Mouse (Mus musculus): ENCODE data around the gene Olfr329-ps.
"Not testable (repeated sequence)": the region's sequence is repeated elsewhere in the genome, so short reads cannot be mapped to it uniquely, and the experiment has no call there.

Gene Olfr329-ps

DNA sequence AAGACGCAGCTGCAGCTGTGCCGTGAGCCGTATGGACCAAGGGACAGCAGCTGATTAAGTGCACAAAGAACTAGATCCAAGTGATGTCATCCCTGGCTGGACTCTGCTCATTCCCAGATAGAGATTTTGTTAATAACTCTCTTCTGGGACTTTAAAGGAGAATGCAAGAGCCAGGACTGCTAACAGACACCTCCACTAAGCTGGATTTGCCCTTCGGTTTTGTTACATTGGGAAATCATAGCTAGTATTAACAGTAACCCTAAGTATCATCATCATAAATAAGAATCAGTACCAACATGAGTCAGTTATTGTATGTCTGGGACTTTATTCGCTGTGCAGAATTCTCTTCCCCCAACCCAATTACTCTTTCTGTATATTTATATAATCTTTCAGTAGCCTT is at the start of gene Olfr329-ps:
Olfr329-ps (minus strand) TSS at position 101 of the 400 bp plus-strand sequence.
- no peak for DNase-seq (ENCODE audit: low spot score in 2 of 2)

DNA sequence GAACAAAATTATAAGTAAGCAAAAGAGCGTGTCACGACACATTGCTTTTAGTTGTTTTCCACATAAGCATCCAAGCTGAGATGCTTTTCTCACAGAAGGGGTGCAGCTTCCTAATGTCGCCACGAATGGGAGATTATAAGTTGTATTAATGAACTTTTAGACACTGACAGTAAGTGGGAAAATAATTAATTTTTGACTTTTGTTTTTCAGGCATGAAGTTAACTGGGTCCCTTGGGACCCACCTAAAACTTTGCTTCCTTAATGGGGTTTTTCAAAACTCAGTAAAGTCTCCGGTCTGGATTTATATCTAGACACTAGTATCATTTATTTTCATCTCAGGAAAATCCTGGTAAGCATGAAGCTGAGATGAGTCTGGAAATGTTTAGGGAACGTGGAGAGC is 48.6 kb upstream of the Olfr329-ps start, which contains the start of gene Olfr324:
Olfr324 (plus strand) TSS at position 301 of the 400 bp plus-strand sequence.
- no peak for DNase-seq (ENCODE audit: low spot score in 2 of 2)

DNA sequence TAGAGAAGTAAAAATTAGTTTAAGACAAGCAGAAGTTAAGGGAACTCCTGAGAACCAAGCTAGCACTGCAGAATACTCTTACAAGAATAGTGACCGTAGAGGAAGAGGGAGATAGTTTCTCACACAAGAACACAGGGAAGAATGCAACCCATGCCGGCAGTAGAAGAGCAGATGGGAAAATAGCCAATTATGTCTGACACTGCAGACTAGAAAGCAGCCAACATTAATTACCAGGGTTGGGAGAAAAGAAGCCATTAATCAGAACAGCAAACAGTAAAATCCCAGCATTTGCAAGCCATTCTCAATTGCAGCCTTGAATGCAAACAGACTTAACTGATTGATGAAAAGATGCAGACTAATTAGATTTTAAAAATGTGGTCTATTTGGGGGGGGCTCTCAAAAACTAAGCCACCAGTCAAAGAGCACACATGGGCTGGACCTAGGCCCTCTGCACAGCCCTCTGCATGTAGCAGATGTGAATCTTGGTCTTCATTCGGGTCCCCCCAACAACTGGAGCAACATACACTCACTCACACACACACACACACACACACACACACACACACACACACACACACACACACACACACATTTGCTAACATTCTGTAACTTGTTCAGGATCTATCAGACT is 42.5 kb upstream of the Olfr329-ps start:
- DNase-seq (ENCODE audit: low spot score in 2 of 2), result no peak

DNA sequence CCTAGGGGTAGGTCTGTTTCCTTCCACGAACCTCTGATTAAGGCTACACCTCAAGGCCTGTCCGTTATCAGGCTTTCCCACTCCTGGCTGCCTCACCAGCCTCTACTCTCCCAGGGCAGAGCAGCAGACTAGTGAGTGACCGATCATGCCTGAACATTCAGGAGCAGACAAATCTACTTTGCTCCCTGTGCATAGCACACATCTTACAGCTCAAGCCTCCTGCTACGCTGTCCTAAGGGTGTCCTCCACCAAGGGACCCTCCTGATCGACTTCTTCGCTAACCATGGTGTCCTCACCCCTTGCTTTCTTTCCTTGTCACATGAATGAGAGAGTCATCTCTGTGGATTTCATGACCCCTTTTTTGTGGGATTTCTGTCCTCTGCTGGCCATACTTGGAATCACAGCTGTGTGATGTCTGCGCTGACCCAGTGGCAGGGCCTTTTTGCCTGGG is 41.7 kb upstream of the Olfr329-ps start:
- DNase-seq (ENCODE audit: low spot score in 2 of 2), result peak; percentile 46 to 63

DNA sequence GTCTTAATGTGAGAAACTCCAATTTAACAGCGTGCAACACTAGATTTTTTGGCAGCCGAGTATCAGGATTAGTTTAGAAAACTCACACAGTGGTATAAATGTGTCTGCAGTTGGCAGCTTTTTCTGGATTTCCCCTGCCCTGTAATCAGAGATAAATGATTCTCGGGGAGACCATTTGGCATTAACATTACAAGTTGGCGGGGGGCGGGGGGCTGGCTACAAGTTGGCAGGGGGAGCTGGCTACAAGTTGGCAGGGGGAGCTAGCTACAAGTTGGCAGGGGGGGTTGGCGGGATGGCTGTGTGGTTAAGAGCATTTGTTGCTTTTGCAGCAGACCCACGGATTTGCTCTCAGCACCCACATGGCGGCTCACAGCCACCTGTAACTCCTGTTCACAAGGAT is 32.4 kb upstream of the Olfr329-ps start:
- DNase-seq (ENCODE audit: low spot score in 2 of 2), result no peak

DNA sequence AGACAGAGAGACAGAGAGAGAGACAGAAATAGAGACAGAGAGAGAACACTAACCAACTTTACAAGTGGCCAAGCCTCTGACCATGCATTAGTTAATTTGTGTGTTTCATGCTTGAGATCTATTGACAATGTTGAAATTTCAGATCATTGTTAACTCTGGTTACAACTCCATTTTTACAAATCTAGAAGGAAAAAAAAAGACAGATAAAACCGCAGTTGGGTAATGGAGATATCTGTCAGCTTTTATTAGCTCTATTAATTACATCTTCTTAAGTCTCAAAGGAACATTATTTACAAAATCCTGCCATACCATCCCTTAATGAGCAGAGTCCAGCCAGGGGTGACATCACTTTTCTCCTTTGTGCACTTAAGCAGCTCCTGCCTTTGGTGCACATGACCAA is 31.2 kb upstream of the Olfr329-ps start, which contains the start of gene Olfr325:
Olfr325 (plus strand) TSS at position 301 of the 400 bp plus-strand sequence.
- no peak for DNase-seq (ENCODE audit: low spot score in 2 of 2)

DNA sequence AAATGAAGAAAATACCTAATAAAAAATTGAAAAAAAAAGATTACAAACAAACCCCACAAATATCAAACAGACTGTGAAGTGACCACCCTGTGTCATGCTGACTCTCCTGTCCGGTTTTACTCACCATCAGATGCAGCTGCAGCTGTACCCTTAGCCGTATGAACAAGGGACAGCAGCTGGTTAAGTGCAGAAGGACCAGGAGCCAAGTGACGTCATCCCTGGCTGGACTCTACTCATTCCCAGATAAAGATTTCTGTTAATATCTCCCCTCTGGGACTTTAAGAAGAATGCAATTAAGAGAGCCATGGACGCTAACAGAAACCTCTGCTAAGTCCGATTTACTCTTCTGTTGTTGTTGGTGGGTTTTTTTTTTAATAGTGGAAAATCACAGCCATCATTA is 24.2 kb upstream of the Olfr329-ps start, which contains the start of gene Olfr224:
Olfr224 (minus strand) TSS at position 149 of the 400 bp plus-strand sequence.
- DNase-seq (ENCODE audit: low spot score in 2 of 2), result no peak

DNA sequence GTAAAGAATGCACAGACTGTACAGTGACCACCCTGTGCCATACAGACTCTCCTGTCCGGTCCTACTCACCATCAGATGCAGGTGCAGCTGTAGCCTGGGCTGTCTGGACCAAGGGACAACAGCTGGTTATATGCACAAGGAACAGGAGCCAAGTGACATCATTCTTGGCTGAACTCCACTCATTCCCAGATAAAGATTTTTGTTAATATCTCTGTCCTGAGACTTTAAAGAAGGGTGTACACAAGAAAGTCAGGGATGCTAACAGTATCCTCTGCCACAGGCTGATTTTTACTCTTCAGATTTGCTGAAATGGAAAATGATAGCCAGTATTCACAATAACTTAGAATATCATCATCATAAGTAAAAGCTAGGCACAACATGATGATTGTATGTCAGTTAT is 9.3 kb upstream of the Olfr329-ps start, which contains the start of gene Olfr328:
Olfr328 (minus strand) TSS at position 101 of the 400 bp plus-strand sequence.
- no peak for DNase-seq (ENCODE audit: low spot score in 2 of 2)

DNA sequence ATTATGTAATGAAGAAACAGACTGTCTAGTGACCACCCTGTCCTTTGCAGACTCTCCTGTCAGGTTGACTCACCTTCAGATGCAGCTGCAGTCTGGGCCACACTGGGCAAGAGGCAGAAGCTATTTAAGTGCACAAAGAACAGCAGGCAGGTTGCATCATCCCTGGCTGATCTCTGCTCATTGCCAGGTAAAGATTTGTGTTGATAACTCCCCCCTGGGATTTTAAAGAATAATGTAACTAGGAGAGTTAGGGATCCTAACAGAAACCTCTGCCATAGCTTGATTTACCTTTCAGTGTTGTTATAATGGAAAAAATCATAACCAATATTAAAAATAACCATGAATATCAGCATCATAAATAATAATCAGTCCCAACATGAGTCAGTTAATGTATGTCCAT is 11.5 kb downstream of the Olfr329-ps start, which contains the start of gene Olfr330:
Olfr330 (minus strand) TSS at position 101 of the 400 bp plus-strand sequence.
- DNase-seq (ENCODE audit: low spot score in 2 of 2), result not testable (repeated sequence)

DNA sequence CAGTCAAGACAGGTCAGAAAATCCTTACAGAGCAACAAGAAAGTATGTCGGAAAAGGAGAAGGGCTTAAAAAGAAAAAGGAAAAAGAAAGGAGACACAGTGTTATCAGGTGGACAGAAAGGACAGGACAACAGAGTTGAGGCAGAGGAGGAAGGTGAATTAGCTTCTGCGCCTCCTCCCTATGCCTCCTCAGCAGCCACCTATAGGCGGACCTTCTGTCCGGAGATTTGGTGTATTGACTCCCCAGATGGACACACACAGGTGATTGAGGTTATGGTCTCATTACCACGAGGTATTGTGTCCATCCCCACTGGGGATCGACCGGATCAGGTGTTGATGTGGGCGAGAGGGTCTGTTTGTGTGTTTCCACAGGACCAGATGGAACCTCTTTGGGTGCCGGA is 26.5 kb downstream of the Olfr329-ps start:
- peak; percentile 21 to 23 for DNase-seq (ENCODE audit: low spot score in 2 of 2)

DNA sequence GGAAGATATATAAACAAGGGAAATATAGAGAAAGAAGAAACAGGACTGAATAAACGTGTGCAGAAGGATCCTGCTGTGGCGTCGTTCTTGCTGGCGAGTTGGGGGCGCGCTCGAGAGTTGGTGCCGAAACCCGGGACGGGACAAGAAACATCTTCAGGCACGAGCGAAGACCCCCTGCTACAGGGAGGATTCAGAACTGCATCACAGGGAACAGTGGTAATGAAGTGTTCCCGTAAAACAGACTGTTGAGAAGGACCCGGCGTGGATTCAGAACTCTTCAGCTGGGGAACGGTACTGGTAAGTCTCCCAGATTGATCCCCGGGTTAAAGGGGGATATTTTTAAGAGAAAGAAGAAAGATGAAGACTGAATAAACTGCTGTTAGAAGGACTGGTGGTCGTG is 27.3 kb downstream of the Olfr329-ps start:
- DNase-seq (ENCODE audit: low spot score in 2 of 2), result peak; percentile 81 to 91

DNA sequence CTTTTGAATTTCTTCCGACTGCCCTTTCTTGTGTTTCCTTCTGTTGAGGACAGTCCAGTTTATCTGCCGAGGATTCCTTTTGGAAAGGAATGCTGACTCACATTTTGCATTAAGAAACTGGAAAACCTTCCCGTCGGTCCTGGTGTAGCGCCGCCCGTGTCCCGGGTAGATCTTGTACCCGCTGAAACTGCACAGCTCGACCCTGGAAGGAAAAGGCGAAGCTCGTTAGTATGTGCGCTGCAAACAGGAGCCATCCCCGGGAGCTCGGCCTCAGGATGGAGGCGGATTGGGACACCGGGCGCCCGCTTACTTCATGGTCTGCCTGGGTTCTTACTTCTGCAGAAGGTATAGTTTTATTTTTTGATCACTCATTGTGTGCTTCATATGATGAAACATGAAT is 37.2 kb downstream of the Olfr329-ps start:
- not testable (repeated sequence) for DNase-seq (ENCODE audit: low spot score in 2 of 2)

DNA sequence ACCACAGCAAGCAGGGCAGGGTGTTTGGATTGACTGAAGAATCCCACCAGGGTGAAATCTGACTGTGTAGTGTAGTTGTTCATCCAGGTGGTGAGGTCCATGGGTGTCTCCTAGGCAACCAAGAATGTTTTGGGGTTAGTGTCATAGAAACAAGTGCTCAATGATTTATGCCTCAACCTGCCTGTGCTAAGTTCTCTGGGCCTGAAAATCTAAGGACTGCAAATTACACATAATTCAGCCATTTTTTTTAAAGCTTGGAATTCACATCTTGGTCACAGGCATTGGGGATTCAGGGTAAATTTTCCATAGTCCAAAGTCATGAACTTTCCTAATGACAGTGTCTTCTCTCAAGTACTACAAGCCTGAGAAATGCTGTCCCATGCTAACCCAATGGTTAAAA is 43.8 kb downstream of the Olfr329-ps start, which contains the start of gene Olfr331:
Olfr331 (minus strand) TSS at position 101 of the 400 bp plus-strand sequence.
- DNase-seq (ENCODE audit: low spot score in 2 of 2), result not testable (repeated sequence)

DNA sequence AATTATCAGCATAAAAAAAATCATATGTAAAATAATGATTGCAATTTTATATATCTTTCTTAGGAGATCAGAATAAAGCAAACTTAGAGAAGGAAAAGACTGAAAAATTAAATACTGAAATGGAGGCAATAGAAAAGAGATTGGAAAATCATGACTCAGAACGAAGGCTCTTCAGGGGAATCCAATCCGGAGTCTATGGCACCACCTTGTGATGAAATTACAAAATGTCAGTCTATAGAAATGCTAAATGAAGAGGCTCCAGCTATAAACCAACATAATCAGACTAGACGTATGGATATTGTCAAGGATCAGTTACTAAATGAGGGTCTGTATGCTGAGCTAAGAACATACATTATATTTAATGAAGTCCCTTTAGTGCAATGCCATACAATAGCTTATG is 46.9 kb downstream of the Olfr329-ps start:
- DNase-seq (ENCODE audit: low spot score in 2 of 2), result no peak

DNA sequence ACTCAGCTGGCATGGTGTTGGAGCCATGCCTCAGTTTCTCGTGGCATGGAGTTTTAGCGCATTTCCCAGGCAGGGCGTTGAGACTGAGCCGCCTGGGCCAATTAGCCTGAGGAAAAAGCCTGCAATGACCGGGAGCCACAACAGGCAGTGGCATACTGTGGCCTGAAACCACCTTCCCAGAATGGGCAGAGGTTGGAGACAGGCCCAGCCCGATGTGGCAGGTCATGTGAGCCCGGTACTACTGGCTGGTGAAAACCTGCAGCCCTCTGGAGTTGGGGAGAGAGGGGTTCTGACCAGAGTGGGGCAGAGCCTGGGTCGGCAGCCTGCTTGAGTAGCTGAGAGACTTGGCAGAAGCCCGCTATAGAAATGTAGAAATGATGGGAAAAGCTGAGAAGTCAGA is 47.5 kb downstream of the Olfr329-ps start:
- DNase-seq (ENCODE audit: low spot score in 2 of 2), result no peak

DNA sequence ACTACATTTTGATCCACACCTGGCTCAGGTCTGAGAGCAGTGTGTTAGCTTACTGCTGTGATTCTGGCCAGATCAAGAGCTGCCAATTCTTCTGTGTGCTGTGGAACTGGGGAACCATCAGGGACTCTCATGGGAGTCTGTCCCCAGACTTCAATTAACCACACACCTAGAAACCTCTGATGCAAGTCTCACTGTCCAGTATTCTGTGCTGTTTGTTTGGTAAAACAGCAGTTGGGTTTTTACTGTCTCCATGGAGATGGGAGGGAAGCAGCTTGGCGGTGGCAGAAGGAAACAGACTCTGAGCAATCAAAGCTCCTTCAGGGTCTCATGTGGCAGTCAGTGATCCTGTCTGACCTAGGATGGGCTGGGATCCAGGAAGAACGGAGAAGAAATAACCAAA is 53.8 kb downstream of the Olfr329-ps start, which contains the start of gene Olfr332:
Olfr332 (minus strand) TSS at position 101 of the 400 bp plus-strand sequence.
- no peak for DNase-seq (ENCODE audit: low spot score in 2 of 2)

All from spleen, postnatal 14 days (tissue).